In genomic region chrX:134912805-134913204, GRCm38 (mm10) we compare ENCODE assay signal across 17 mouse cellular contexts. TPM values are rescaled to one million over a fixed set of nuclear protein-coding genes. Genes with fewer than 3 reads are reported as not detected.
DNase-seq lines count a peak whose midpoint lies in the region; ATAC-seq and TF ChIP-seq lines count a peak whose summit lies in the region.
"Had no signal": no experiment of that assay in that cellular context is flagged by ENCODE, and none has a peak within 500 bp of the region (broad histone marks: within the 10 kb centered on the region; RNA-seq: fewer than 3 reads in every experiment).

No protein-coding gene starts in this region.

- no peak overlapping the region for H3K4me2 ChIP-seq in kidney, postnatal 0 days (ENCODE audit: low read length)
- no peak overlapping the region for H3K4me2 ChIP-seq in midbrain, embryonic 16.5 days (ENCODE audit: low read length)
- H3K4me2 ChIP-seq: embryonic facial prominence, embryonic 15.5 days; limb, embryonic 12.5 days; liver, embryonic 13.5 days; neural tube, embryonic 15.5 days had no signal

- no peak for ATAC-seq in kidney, postnatal 0 days (replicated peaks; ENCODE audit: low FRiP score, low read depth)
- ATAC-seq in midbrain, embryonic 16.5 days: no peak
- ATAC-seq: hindbrain, embryonic 16.5 days; intestine, postnatal 0 days had no signal

- H3K36me3 ChIP-seq in heart, adult 2 months (ENCODE audit: control insufficient read depth, insufficient read depth, low read length): no peaks in the 10 kb centered on the region
- no peaks in the 10 kb centered on the region for H3K36me3 ChIP-seq in kidney, postnatal 0 days (ENCODE audit: insufficient read depth, low read length)
- no peaks in the 10 kb centered on the region for H3K36me3 ChIP-seq in midbrain, embryonic 16.5 days (ENCODE audit: control insufficient read depth, insufficient read depth, low read length)
- H3K36me3 ChIP-seq: embryonic facial prominence, embryonic 15.5 days; hindbrain, embryonic 10.5 days; limb, embryonic 12.5 days; liver, embryonic 13.5 days; neural tube, embryonic 15.5 days had no signal

- H3K4me3 ChIP-seq in heart, adult 2 months: no peak overlapping the region
- H3K4me3 ChIP-seq in kidney, postnatal 0 days (replicated peaks; ENCODE audit: low read depth, low read length): no peak overlapping the region
- H3K4me3 ChIP-seq in midbrain, embryonic 16.5 days (ENCODE audit: low read depth, low read length): no peak overlapping the region
- H3K4me3 ChIP-seq: embryonic facial prominence, embryonic 15.5 days; hindbrain, embryonic 10.5 days; limb, embryonic 12.5 days; liver, embryonic 13.5 days; neural tube, embryonic 15.5 days had no signal

- intact Hi-C loops in heart, adult 2 months (cut with DNase I): loop anchor here (1.0 to 2.0 kb wide), 3 partner anchors 167 to 264 kb away; no protein-coding TSS in a partner anchor
- intact Hi-C loops in heart, postnatal 14 days (cut with DNase I): loop anchor here (2.0 to 10.0 kb wide), 3 partner anchors 98 to 186 kb away; no protein-coding TSS in a partner anchor

- 47% methylated on average over 2 of the region's 2 CpGs for WGBS in heart, adult 2 months
- WGBS in kidney, postnatal 0 days: 50% methylated on average over 2 of the region's 2 CpGs
- WGBS in midbrain, embryonic 16.5 days: 70% methylated on average over 2 of the region's 2 CpGs

- peak overlapping the region; percentile 4 for H3K27ac ChIP-seq in heart, adult 2 months
- H3K27ac ChIP-seq in kidney, postnatal 0 days: no peak overlapping the region
- no peak overlapping the region for H3K27ac ChIP-seq in midbrain, embryonic 16.5 days (ENCODE audit: low read length)
- H3K27ac ChIP-seq: embryonic facial prominence, embryonic 15.5 days; hindbrain, embryonic 10.5 days; limb, embryonic 12.5 days; liver, embryonic 13.5 days; macrophage; neural tube, embryonic 15.5 days had no signal

- H3K4me1 ChIP-seq in heart, adult 2 months (ENCODE audit: control insufficient read depth, insufficient read depth, low read length): no peaks in the 10 kb centered on the region
- H3K4me1 ChIP-seq in kidney, postnatal 0 days (replicated peaks; ENCODE audit: insufficient read depth, low read length): no peaks in the 10 kb centered on the region
- H3K4me1 ChIP-seq in midbrain, embryonic 16.5 days (ENCODE audit: control insufficient read depth, insufficient read depth, low read length): no peaks in the 10 kb centered on the region
- H3K4me1 ChIP-seq: embryonic facial prominence, embryonic 15.5 days; hindbrain, embryonic 10.5 days; limb, embryonic 12.5 days; neural tube, embryonic 15.5 days had no signal

- H3K27me3 ChIP-seq in heart, adult 2 months (ENCODE audit: control insufficient read depth, insufficient read depth, low read length): no peaks in the 10 kb centered on the region
- no peaks in the 10 kb centered on the region for H3K27me3 ChIP-seq in kidney, postnatal 0 days (ENCODE audit: insufficient read depth, low read length)
- H3K27me3 ChIP-seq in midbrain, embryonic 16.5 days (ENCODE audit: control insufficient read depth, insufficient read depth, low read depth, low read length): no peaks in the 10 kb centered on the region
- H3K27me3 ChIP-seq: embryonic facial prominence, embryonic 15.5 days; liver, embryonic 13.5 days; neural tube, embryonic 15.5 days had no signal

- H3K9ac ChIP-seq in heart, adult 2 months (ENCODE audit: low read depth, low read length): no peak overlapping the region
- no peak overlapping the region for H3K9ac ChIP-seq in kidney, postnatal 0 days (ENCODE audit: low read depth, low read length)
- no peak overlapping the region for H3K9ac ChIP-seq in midbrain, embryonic 16.5 days (ENCODE audit: low read depth, low read length)
- H3K9ac ChIP-seq: embryonic facial prominence, embryonic 15.5 days; limb, embryonic 12.5 days; liver, embryonic 13.5 days; neural tube, embryonic 15.5 days had no signal

- TF ChIP-seq CTCF in heart, adult 2 months (IDR thresholded peaks at IDR 0.05): no peak
- no peak for TF ChIP-seq CTCF in kidney, postnatal 0 days (IDR thresholded peaks at IDR 0.05; ENCODE audit: low read depth)

- DNase-seq in heart, adult 2 months: no peak
- DNase-seq in heart, postnatal 14 days: no peak
- peak; percentile 33 for DNase-seq in kidney, postnatal 0 days (ENCODE audit: low spot score)
- no peak for DNase-seq in kidney, adult 18-20 months
- peak; percentile 2 for DNase-seq in lung, postnatal 10 days
- DNase-seq in lung, postnatal 4 days: no peak
- DNase-seq: adrenal gland, postnatal 25 days; liver, embryonic 13.5 days had no signal

- no peak for TF ChIP-seq EP300 in heart, adult 2 months (IDR thresholded peaks at IDR 0.05; ENCODE audit: insufficient read depth, low read depth, low read length)

- no peak for TF ChIP-seq POLR2A in heart, adult 2 months (IDR thresholded peaks at IDR 0.05; ENCODE audit: insufficient read depth, low read depth, low read length)

- H3K9me3 ChIP-seq in kidney, postnatal 0 days (replicated peaks; ENCODE audit: low read length): no peaks in the 10 kb centered on the region
- no peaks in the 10 kb centered on the region for H3K9me3 ChIP-seq in midbrain, embryonic 16.5 days (replicated peaks; ENCODE audit: control insufficient read depth, low read length, poor library complexity, severe bottlenecking)
- H3K9me3 ChIP-seq: embryonic facial prominence, embryonic 15.5 days; hindbrain, embryonic 10.5 days; limb, embryonic 12.5 days; liver, embryonic 13.5 days; neural tube, embryonic 15.5 days had no signal

- no peaks in the 10 kb centered on the region for H3K79me2 ChIP-seq in heart, adult 2 months (replicated peaks; ENCODE audit: control insufficient read depth, insufficient read depth, low read length)

RNA-seq across cellular contexts. Expression of gene Nxf2, which starts 51.7 kb away (rescaled TPM):
- not detected for total RNA-seq in heart, adult 2 months (2021)
- 0.06 TPM in 1 of 2 replicates, not detected in the other for polyA plus RNA-seq in heart, adult 2 months (2012; rRNA removed)
- total RNA-seq in heart, postnatal 14 days (2021): not detected
- 0.25 and 0.33 TPM in 2 replicates for polyA plus RNA-seq in kidney, postnatal 0 days (2015; fragmentation: Nextera tagmentation; extraction: Ambion mirVana)
- polyA plus RNA-seq in midbrain, embryonic 16.5 days (2015; fragmentation: Nextera tagmentation; extraction: Ambion mirVana): 0.28 and 0.44 TPM in 2 replicates
- total RNA-seq: adrenal gland, postnatal 25 days; left cerebral cortex, postnatal 14 days had no signal

Comparison
In these comparisons a context has a peak if more than half of its experiments do, and no peak if none do; other contexts are left out.
1. DNase-seq: peak in kidney, postnatal 0 days (single experiment) and lung, postnatal 10 days (single experiment); none in heart, adult 2 months (0 of 2), heart, postnatal 14 days (0 of 2), kidney, adult 18-20 months (single experiment) and lung, postnatal 4 days (0 of 2).